Comparison of ENCODE assay signal across 8 mouse cellular contexts in genomic region chr10:121587371-121587840, GRCm38 (mm10). TPM values are rescaled to one million over a fixed set of nuclear protein-coding genes. Genes with fewer than 3 reads are reported as not detected.
DNase-seq lines count a peak whose midpoint lies in the region; ATAC-seq and TF ChIP-seq lines count a peak whose summit lies in the region.

No protein-coding gene starts in this region.

- TF ChIP-seq CTCF in bone marrow macrophage, adult 2 months (IDR thresholded peaks at IDR 0.05; ENCODE audit: low read depth, low read length): no peak

- H3K4me3 ChIP-seq in heart, embryonic 15.5 days: peak overlapping the region; percentile 84
- H3K4me3 ChIP-seq in bone marrow macrophage, adult 2 months (ENCODE audit: insufficient read depth, low read length): peak overlapping the region; percentile 96
- H3K4me3 ChIP-seq in hindbrain, embryonic 16.5 days (ENCODE audit: low read length): peak overlapping the region; percentile 91
- H3K4me3 ChIP-seq in midbrain, embryonic 15.5 days: peak overlapping the region; percentile 77

- no peaks in the 10 kb centered on the region for H3K27me3 ChIP-seq in heart, embryonic 15.5 days
- no peaks in the 10 kb centered on the region for H3K27me3 ChIP-seq in hindbrain, embryonic 16.5 days (replicated peaks; ENCODE audit: control insufficient read depth, insufficient read depth, low read length)
- no peaks in the 10 kb centered on the region for H3K27me3 ChIP-seq in midbrain, embryonic 15.5 days (replicated peaks)

- DNase-seq in heart, postnatal 10 days: no peak
- DNase-seq in thymus, postnatal 10 days (ENCODE audit: low spot score in 2 of 2): no peak
- DNase-seq in right cerebral cortex, adult 18-20 months: no peak
- no peak for DNase-seq in cerebellum, adult 18-20 months

- no peak for TF ChIP-seq POLR2A in bone marrow macrophage, adult 2 months (IDR thresholded peaks at IDR 0.05; ENCODE audit: borderline replicate concordance, low read depth, low read length)

- peak overlapping the region; percentile 64 for H3K4me2 ChIP-seq in heart, embryonic 15.5 days
- peak overlapping the region; percentile 84 for H3K4me2 ChIP-seq in hindbrain, embryonic 16.5 days (ENCODE audit: low read length)
- peak overlapping the region; percentile 64 for H3K4me2 ChIP-seq in midbrain, embryonic 15.5 days

- H3K36me3 ChIP-seq in heart, embryonic 15.5 days: peaks cover 26% of the 10 kb centered on the region
- peaks cover 15% of the 10 kb centered on the region for H3K36me3 ChIP-seq in hindbrain, embryonic 16.5 days (ENCODE audit: control insufficient read depth, insufficient read depth, low read length)
- peaks cover 13% of the 10 kb centered on the region; the same call in 1 of the 2 replicates for H3K36me3 ChIP-seq in midbrain, embryonic 15.5 days (replicated peaks)

- WGBS in heart, embryonic 15.5 days: 60% methylated on average over 6 of the region's 6 CpGs
- 67% methylated on average over 6 of the region's 6 CpGs for WGBS in hindbrain, embryonic 16.5 days
- WGBS in midbrain, embryonic 15.5 days: 73% methylated on average over 6 of the region's 6 CpGs

- no peaks in the 10 kb centered on the region for H3K9me3 ChIP-seq in heart, embryonic 15.5 days (replicated peaks)
- H3K9me3 ChIP-seq in hindbrain, embryonic 16.5 days (ENCODE audit: control insufficient read depth, low read length): no peaks in the 10 kb centered on the region
- no peaks in the 10 kb centered on the region for H3K9me3 ChIP-seq in midbrain, embryonic 15.5 days

- H3K27ac ChIP-seq in heart, embryonic 15.5 days: peak overlapping the region; percentile 87; the same call in 1 of the 2 replicates
- peak overlapping the region; percentile 95 for H3K27ac ChIP-seq in bone marrow macrophage, adult 2 months (ENCODE audit: insufficient read depth, low read depth, low read length)
- H3K27ac ChIP-seq in hindbrain, embryonic 16.5 days (ENCODE audit: low read depth, low read length): no peak overlapping the region
- no peak overlapping the region for H3K27ac ChIP-seq in midbrain, embryonic 15.5 days

- H3K4me1 ChIP-seq in heart, embryonic 15.5 days (replicated peaks): peaks cover 12% of the 10 kb centered on the region
- peaks cover 47% of the 10 kb centered on the region for H3K4me1 ChIP-seq in bone marrow macrophage, adult 2 months (ENCODE audit: control insufficient read depth, insufficient read depth, low read length)
- H3K4me1 ChIP-seq in hindbrain, embryonic 16.5 days (ENCODE audit: control insufficient read depth, insufficient read depth, low read depth, low read length): peaks cover 11% of the 10 kb centered on the region
- H3K4me1 ChIP-seq in midbrain, embryonic 15.5 days: peaks cover 16% of the 10 kb centered on the region

- no peak for ATAC-seq in heart, embryonic 15.5 days (replicated peaks; ENCODE audit: insufficient number of reproducible peaks, insufficient read depth, low FRiP score, low read depth)
- no peak for ATAC-seq in hindbrain, embryonic 16.5 days
- ATAC-seq in midbrain, embryonic 15.5 days (replicated peaks): no peak

- peak overlapping the region; percentile 88 for H3K9ac ChIP-seq in heart, embryonic 15.5 days
- no peak overlapping the region for H3K9ac ChIP-seq in hindbrain, embryonic 16.5 days (ENCODE audit: low read depth, low read length)
- no peak overlapping the region for H3K9ac ChIP-seq in midbrain, embryonic 15.5 days

- intact Hi-C loops in heart, postnatal 10 days (cut with DNase I): loop anchor here (2.0 kb wide), 1 partner anchor 37 kb away; no protein-coding TSS in a partner anchor

RNA-seq across cellular contexts. Expression of gene Tbk1, which starts 0.8 kb away (rescaled TPM):
- 22.0 and 25.3 TPM in 2 replicates for polyA plus RNA-seq in heart, embryonic 15.5 days (2015; fragmentation: Nextera tagmentation; extraction: Ambion mirVana)
- total RNA-seq in heart, postnatal 10 days (2021): 10 to 100 TPM; 17.3 to 19.5 TPM
- polyA plus RNA-seq in bone marrow macrophage, adult 2 months (2012; ENCODE audit: insufficient read depth, insufficient read length, missing spikeins): 102 and 107 TPM in 2 replicates
- polyA plus RNA-seq in hindbrain, embryonic 16.5 days (2015; fragmentation: Nextera tagmentation; extraction: Ambion mirVana): 29.8 and 31.9 TPM in 2 replicates
- 30.7 and 33.7 TPM in 2 replicates for polyA plus RNA-seq in midbrain, embryonic 15.5 days (2015; fragmentation: Nextera tagmentation; extraction: Ambion mirVana)

RNA-seq across cellular contexts. Expression of gene Xpot, which starts 38.7 kb away (rescaled TPM):
- polyA plus RNA-seq in heart, embryonic 15.5 days (2015; fragmentation: Nextera tagmentation; extraction: Ambion mirVana): 27.8 TPM in 2 replicates
- 10 to 100 TPM; 31.7 to 33.8 TPM for total RNA-seq in heart, postnatal 10 days (2021)
- polyA plus RNA-seq in bone marrow macrophage, adult 2 months (2012; ENCODE audit: insufficient read depth, insufficient read length, missing spikeins): 54.0 and 62.2 TPM in 2 replicates
- polyA plus RNA-seq in hindbrain, embryonic 16.5 days (2015; fragmentation: Nextera tagmentation; extraction: Ambion mirVana): 29.7 and 32.2 TPM in 2 replicates
- polyA plus RNA-seq in midbrain, embryonic 15.5 days (2015; fragmentation: Nextera tagmentation; extraction: Ambion mirVana): 30.3 and 30.5 TPM in 2 replicates

RNA-seq across cellular contexts. Expression of gene D930020B18Rik, which starts 54.0 kb away (rescaled TPM):
- polyA plus RNA-seq in heart, embryonic 15.5 days (2015; fragmentation: Nextera tagmentation; extraction: Ambion mirVana): 0.09 and 0.19 TPM in 2 replicates
- total RNA-seq in heart, postnatal 10 days (2021): not detected
- polyA plus RNA-seq in bone marrow macrophage, adult 2 months (2012; ENCODE audit: insufficient read depth, insufficient read length, missing spikeins): not detected in 2 replicates
- 0.13 and 0.24 TPM in 2 replicates for polyA plus RNA-seq in hindbrain, embryonic 16.5 days (2015; fragmentation: Nextera tagmentation; extraction: Ambion mirVana)
- polyA plus RNA-seq in midbrain, embryonic 15.5 days (2015; fragmentation: Nextera tagmentation; extraction: Ambion mirVana): 0.26 and 0.35 TPM in 2 replicates

Comparison
In these comparisons a context has a peak if more than half of its experiments do, and no peak if none do; other contexts are left out.
1. H3K27ac ChIP-seq: peak in heart, embryonic 15.5 days (single experiment) and bone marrow macrophage, adult 2 months (single experiment); none in hindbrain, embryonic 16.5 days (single experiment) and midbrain, embryonic 15.5 days (single experiment).
2. Peak in every context shown above with its lines, with median percentiles within 50 percentile points of each other: H3K4me2 ChIP-seq and H3K4me3 ChIP-seq.